Mouse (Mus musculus) bone marrow, adult 2 months (tissue): ENCODE measurements around the gene Pik3c2g.

ENCODE experiments used
- CTCF ChIP-seq: fragments of 200-500 bp; IDR thresholded peaks from 2 replicates; pipeline ENCODE4 v1.5.1; 2011; ENCODE audit warnings: low read length, control low read depth; ENCODE audit not compliant: control insufficient read depth, insufficient read depth
- POLR2A ChIP-seq: fragments of 200-500 bp; IDR thresholded peaks from 2 replicates; pipeline ENCODE4 v1.6.1; 2011; ENCODE audit warnings: low read depth, mild to moderate bottlenecking, control low read depth, low read length, borderline replicate concordance; ENCODE audit not compliant: control insufficient read depth

DNA sequence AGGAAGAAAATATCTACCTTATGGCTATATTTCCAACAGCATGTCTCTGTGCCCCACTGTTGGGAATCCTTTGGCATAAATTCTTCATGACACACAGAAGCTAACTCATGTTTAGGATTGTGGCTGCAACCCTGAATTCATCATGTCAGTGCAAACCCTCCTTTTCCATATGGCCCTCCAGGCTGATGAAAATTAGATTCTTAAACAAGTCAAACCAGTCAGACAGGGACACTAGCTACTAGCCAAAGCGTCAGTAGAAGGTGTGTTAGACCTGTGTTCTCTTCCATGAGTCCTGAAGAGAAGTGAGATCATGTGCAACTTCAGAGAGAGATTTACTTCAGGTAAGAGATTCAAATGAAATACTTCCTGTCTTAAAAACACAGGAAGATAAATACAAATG lies 12.2 kb downstream of the Pik3c2g start:
- TF ChIP-seq CTCF (no peak), POLR2A (no peak)
